Mouse (Mus musculus) thymus, postnatal 4 days (tissue): ENCODE results near the gene Cldn20.

ENCODE experiments used
- DNase-seq: peaks from one replicate; pipeline ENCODE4 v3.0.0; 2021

Gene Cldn20

DNA sequence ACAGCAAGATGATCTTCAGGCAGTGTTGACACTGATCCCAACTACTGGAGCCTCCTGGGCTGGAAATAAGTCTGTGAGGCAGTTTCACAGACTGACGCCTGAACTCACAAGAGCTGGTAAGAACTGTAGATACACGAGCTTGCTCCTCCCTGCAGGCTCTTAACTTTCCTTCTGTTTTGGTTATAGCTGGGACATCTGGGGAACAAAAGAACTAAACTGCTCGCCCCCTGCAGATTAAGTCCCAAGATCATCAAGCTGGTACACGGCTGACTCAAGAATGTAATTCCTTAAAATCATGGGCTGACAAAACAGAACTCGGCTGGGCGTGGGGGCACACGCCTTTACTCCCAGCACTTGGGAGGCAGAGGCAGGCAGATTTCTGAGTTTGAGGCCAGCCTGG, 1.8 kb upstream of the Cldn20 start:
- no peak for DNase-seq

DNA sequence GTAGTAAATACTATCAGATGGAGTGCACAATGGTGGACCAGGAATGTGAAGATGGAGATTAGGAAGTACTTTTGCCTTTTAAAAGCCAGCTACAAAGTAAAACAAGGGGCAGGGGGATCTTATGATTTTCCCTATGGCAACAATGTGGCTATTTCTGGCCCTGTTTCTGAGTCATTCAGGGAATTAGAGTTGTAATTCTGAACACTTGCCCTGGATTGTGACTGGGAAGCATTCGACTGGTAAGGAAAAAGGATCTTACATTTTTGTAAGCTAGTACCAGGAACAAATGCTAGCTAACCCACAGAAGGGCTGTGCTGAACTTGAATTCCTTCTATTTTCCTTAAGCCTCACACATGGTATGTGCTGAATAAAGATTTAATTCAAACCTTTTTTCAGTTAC, 713 bp upstream of the Cldn20 start:
- no peak for DNase-seq

DNA sequence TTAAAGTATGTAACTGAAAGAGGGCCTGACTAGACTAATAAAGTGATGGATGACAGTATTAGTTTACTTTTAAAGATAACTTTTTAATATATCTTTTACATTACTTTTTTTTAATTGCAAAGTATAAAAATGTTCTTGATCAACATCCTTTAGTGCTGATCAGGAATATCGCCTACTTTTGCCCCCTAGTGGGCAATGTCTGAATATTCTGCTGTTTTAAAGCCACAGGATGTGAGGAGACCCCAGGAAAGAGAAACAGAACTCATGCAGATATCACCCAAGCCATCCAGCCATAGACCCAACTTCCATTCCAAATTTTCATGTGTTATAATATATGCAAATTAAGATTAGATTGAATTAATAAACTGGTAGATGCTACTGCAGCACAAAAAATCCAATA, 1.1 kb downstream of the Cldn20 start:
- peak; percentile 32 for DNase-seq

DNA sequence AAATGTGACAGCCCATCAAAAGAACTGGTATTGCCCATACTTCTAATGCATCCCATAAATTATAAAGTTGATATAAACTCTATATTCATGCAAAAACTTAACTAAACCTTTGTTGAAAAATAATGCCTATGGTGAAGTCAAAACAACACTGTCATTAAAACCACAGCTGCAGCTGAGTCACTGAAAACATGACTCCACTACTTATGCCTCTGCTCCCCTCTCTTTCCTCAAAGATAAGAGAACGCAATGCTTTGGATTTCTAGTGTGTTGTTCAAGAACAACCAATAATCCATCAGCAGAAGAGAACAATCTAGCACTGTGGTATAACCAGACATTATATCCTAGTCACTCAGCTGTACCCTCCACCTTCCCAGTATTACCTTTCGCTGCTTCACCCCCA, 8.0 kb downstream of the Cldn20 start:
- DNase-seq = no peak

DNA sequence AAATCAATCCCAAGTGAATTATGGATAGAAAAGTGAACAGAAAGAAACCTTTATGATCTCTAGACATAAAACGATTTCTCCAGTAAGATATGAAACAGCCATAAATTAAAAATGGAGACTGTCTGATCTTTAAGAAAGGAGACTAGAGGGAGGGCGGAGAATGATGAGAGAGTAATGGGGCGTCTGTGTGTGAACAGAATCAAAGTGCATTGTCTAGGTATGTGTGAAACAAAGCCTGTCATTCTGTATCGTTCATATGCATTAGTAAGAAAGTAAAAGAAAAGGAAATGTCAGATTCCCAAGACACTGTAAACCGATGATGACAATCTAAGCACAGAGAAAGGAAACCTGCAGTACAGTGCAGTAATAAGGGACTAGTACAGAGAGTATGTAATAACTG, 8.7 kb downstream of the Cldn20 start:
- no peak for DNase-seq

DNA sequence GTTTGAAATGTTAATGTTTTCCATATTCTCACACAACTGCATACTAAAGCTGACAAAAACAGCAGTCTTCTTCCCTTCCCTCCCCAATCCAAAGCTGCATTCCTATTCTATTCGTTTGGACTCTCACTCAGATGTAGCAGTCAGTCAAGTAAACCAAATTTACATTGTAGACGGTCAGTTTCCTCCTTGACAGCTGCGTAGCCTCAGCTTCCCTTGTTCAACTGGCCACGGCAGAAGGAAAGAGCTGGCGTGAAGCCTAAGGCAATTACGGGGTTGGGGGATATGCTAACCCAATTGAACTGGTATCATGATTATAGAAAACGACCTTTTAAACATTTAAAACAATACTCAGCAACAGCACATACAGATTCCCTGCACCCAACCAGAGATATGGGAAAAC, 15.4 kb downstream of the Cldn20 start:
- no peak for DNase-seq

DNA sequence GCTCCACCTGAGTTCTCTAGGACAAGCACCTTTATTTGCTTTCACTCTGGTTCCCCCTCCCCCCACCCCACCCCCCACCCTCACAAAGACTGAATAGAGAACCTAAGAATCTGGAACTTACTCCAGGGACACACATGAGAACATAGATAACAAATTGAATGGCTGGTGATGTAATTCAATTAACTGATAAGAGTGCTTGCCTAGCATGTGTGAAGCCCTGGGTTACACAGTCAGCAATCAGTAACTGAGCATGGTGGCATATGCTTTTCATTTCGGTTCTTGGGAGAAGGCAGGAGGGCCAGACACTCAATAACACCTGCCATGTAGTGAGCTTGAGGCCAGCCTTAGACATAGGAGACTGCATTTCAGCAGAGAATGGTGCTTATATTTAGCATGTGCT, 23.9 kb downstream of the Cldn20 start:
- DNase-seq = no peak

DNA sequence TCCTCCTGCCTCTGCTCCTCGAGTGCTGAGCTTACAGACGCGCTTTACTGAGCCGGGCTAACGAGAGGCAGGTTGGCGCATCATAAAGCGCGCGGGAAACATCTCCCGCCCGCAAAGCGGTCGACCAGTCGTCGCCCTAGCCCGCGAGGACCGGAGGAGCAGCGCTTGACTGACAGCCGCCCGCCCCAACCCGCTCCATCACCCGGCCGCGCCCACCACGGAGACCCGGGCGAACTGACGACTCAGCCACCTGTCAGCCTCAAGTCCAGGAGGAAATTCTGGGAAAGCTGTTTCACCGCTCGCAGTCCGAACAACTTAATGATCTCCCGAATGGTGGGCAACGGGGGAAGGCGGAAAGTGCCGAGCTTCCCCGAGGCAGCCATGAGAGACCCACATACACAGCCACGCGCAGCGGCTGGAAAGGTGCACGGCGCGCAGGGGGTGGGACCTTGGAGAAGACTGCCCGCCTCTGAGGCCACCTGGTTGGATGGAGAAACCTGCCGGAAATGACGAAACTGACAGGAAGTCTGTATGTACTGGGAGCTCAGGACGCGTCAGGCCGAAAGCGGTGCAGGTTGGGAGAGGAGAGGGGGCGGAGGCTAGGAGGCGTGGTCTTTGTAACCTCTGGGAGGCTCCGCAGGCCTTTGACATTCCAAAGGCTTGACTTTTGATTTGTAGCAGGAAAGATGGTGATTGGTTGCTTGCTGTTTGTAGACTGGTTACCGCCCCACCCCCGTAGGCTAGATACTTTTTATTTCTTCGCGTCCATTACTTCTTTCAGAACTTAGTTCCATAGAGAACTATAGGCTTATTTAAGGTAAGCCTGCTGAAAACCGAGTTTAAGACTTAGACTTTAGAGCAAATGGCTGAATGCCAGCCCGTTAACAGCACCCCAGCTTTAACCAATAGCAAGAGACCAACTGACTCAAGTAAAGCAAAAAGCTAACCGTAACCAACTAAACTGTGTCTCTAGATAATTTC, 25.3 kb downstream of the Cldn20 start, which contains the start of gene Tfb1m:
Gene Tfb1m, minus strand, starts transcription at position 451 of the 981 bp plus-strand sequence.
- DNase-seq = peak; percentile 96

DNA sequence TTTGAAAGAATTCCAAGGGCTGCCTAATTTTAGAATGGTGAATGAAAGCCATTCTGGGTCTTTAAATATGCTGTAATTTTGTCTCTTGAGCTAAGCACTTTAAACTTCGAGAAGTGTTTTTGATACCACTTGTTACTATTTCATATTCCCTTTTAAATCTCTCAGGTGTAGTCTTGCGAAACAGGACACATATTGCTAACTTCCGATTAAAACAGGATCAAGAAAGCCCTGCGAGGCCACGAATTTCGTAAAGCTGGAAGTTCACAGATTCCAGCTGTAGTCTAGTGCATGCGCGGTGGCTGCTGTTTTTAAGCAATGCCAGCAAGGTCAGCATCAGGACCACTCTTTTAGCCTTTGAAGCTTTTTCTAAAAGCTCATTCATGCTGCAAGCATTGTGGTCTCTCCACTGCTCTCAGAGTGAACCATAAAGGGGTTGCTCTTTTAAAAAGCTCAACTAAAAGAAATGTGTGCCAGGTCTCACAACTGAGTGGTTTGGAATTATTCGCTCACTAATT, 26.1 kb downstream of the Cldn20 start:
- no peak for DNase-seq

DNA sequence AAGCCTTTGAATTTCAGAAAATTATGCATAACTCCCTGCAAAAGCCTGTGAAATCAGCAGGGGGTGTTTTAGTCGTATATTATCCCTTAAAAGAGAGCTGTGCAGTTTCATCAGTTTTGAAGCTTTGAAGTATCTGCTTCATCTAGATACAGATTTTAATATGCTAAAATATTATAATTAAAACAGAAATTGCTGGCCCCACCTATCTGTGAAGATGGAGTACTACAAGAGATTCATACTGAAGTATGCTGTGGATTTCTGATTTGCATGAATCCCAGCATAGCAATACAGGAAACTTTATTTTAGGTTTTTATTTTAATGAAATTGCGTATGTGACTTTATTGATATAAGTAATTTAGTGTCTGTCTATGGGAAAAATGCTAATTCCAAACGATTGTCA, 28.2 kb downstream of the Cldn20 start:
- DNase-seq = no peak

DNA sequence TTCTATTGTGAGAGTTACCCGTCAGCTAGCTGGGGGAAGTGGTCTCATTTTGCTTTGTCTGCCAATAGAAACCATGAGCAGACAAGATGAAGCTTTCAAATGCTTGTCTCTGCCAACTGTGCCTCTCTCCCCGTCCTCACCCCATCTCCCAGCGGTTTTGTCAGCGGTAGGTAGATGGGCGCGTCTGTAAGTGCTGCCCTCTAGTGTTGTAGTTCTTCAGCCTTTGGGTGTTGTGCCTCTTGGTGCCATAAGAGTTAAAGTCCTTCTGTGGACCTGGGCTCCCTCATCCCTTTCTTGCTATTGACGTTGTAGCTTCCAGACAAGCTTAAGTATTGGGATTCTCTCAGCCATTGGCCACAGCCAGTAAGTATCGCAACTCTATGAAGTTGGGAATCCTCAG, 30.1 kb downstream of the Cldn20 start:
- peak; percentile 42 for DNase-seq

DNA sequence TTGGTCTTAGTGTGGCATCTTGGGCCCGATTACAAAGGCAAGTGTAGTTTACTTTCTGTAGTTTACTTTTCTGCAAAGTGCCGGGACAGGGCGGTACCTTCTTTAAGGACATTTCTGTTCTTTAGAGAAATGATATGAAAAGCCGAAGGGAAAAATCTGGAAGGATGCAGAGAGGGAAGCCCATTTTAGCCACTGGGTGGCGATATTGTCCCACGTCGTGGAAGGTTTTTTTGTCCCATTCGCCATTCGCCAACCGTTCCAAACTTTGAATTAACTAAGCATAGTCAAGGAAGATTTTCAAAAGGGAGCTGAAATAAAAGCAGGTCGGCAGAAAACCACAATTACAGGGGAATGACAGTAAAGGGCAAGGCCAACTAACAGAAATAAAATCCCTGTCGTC, 38.5 kb downstream of the Cldn20 start:
- DNase-seq = peak; percentile 68
